Mouse (Mus musculus) hindbrain, postnatal 0 days (tissue): ENCODE measurements around the gene Wdr81. TPM values are rescaled to one million over a fixed set of nuclear protein-coding genes. Genes with fewer than 3 reads are reported as not detected.
A peak's percentile ranks its signal among the peaks of the same experiment; 100 is the strongest.
"Not testable (repeated sequence)": the region's sequence is repeated elsewhere in the genome, so short reads cannot be mapped to it uniquely, and the experiment has no call there.

Experiments
- ATAC-seq: fragments of 200-750 bp; cut with Nextera tagmentation; 2 replicates; pipeline ENCODE4 v1.8.0; 2017; ENCODE audit warnings: mild to moderate bottlenecking, moderate TSS enrichment, moderate library complexity
- DNase-seq: peaks from one replicate; pipeline ENCODE4 v3.0.0-alpha.2; 2015; ENCODE audit warnings: low spot score
- H3K27ac ChIP-seq: fragments of 300-500 bp; sonication (generic); 2 replicates; pipeline ENCODE4 v1.5.1; 2014; ENCODE audit warnings: mild to moderate bottlenecking
- H3K27me3 ChIP-seq: fragments of 300-500 bp; sonication (generic); 2 replicates; pipeline ENCODE4 v1.6.1; 2014; ENCODE audit warnings: low read length, mixed read lengths; ENCODE audit not compliant: insufficient read depth
- H3K36me3 ChIP-seq: fragments of 300-500 bp; sonication (generic); 2 replicates; pipeline ENCODE4 v1.6.1; 2014; ENCODE audit warnings: low read length, mixed read lengths; ENCODE audit not compliant: insufficient read depth
- H3K4me1 ChIP-seq: fragments of 300-500 bp; sonication (generic); 2 replicates; pipeline ENCODE4 v1.6.1; 2014; ENCODE audit warnings: antibody characterized with exemption, low read length, mixed read lengths; ENCODE audit not compliant: insufficient read depth
- H3K4me2 ChIP-seq: fragments of 300-500 bp; sonication (generic); 2 replicates; pipeline ENCODE4 v1.6.1; 2014; ENCODE audit warnings: low read depth, mild to moderate bottlenecking, low read length, moderate library complexity, mixed read lengths
- H3K4me3 ChIP-seq: fragments of 300-500 bp; sonication (generic); 2 replicates; pipeline ENCODE4 v1.5.1; 2014; ENCODE audit warnings: low read length
- H3K9ac ChIP-seq: fragments of 300-500 bp; sonication (generic); replicated peaks from 2 replicates; pipeline ENCODE4 v1.6.1; 2014; ENCODE audit warnings: mild to moderate bottlenecking, low read length, moderate library complexity, mixed read lengths
- H3K9me3 ChIP-seq: fragments of 300-500 bp; sonication (generic); 2 replicates; pipeline ENCODE4 v1.6.1; 2016; ENCODE audit warnings: low read length, mixed read lengths
- CTCF ChIP-seq: IDR thresholded peaks from 2 replicates; pipeline ENCODE4 v1.5.1; 2016; ENCODE audit warnings: antibody characterized with exemption, control low read depth, low read depth
- WGBS: fragments of 180-500 bp; shearing (Covaris S2); extraction: QIAGEN DNeasy Blood & Tissue Kit; methylation state at CpG from one replicate; pipeline ENCODE4 v1.1.7; 2014; 5-methylcytosine and 5-hydroxymethylcytosine counted together
- polyA plus RNA-seq: library from polyadenylated mRNA; unstranded; fragments of >200 nt; fragmentation: Nextera tagmentation; extraction: Ambion mirVana; gene quantifications from 2 replicates; pipeline ENCODE4 v1.2.1, GENCODE M21; 2015
- total RNA-seq: library from RNA; depleted of rRNA; stranded (reverse); fragments of >200 nt; gene quantifications from 2 replicates; pipeline ENCODE4 v1.2.3, GENCODE M21; 2014

Wdr81 gene
- total and polyA plus RNA-seq, 2 experiments from 2014 or later: 4.1 to 20.4 TPM

GRCm38 (mm10) chr11:75456440-75456871 lies 1.9 kb upstream of the Wdr81 start:
- H3K4me2 ChIP-seq: no peak overlapping the region
- H3K27ac ChIP-seq: no peak overlapping the region
- peaks cover 7% of the 10 kb centered on the region; the same call in 1 of the 2 replicates for H3K36me3 ChIP-seq
- ATAC-seq (no peak), DNase-seq (no peak)
- no peak overlapping the region for H3K9ac ChIP-seq
- no peak overlapping the region for H3K4me3 ChIP-seq
- H3K4me1 ChIP-seq: peaks cover 16% of the 10 kb centered on the region; the same call in 1 of the 2 replicates
- 84% methylated on average over 7 of the region's 7 CpGs for WGBS
- TF ChIP-seq CTCF: no peak
- H3K27me3 ChIP-seq: no peaks in the 10 kb centered on the region
- H3K9me3 ChIP-seq: no peaks in the 10 kb centered on the region

- H3K4me3 ChIP-seq, H3K27ac ChIP-seq, H3K9ac ChIP-seq, H3K36me3 ChIP-seq, DNase-seq, ATAC-seq, H3K27me3 ChIP-seq, H3K4me2 ChIP-seq, H3K9me3 ChIP-seq: not testable (repeated sequence)
- peaks cover 16% of the 10 kb centered on the region; the same call in 1 of the 2 replicates for H3K4me1 ChIP-seq
- WGBS: 96% methylated on average over 2 of the region's 2 CpGs
Measured at GRCm38 (mm10) chr11:75455971-75456370, 1.5 kb upstream of the Wdr81 start.

- no peaks in the 10 kb centered on the region for H3K9me3 ChIP-seq
- H3K27me3 ChIP-seq: no peaks in the 10 kb centered on the region
- peaks cover 7% of the 10 kb centered on the region; the same call in 1 of the 2 replicates for H3K36me3 ChIP-seq
- H3K27ac ChIP-seq: peak overlapping the region; percentile 70
- H3K4me1 ChIP-seq: peaks cover 16% of the 10 kb centered on the region; the same call in 1 of the 2 replicates
- DNase-seq (no peak), ATAC-seq (no peak)
- peak overlapping the region; percentile 57 for H3K4me3 ChIP-seq
- WGBS: 77% methylated on average over 10 of the region's 10 CpGs
- no peak for TF ChIP-seq CTCF
- H3K4me2 ChIP-seq: peak overlapping the region; percentile 85
- peak overlapping the region; percentile 58 for H3K9ac ChIP-seq
Measured at GRCm38 (mm10) chr11:75455041-75455736, 672 bp upstream of the Wdr81 start.

GRCm38 (mm10) chr11:75452812-75453557 lies 1.5 kb downstream of the Wdr81 start:
- no peak for TF ChIP-seq CTCF
- H3K4me1 ChIP-seq: peaks cover 10% of the 10 kb centered on the region; the same call in 1 of the 2 replicates
- DNase-seq (no peak), ATAC-seq (no peak)
- H3K4me2 ChIP-seq: 0 out of 2 replicates have a peak overlapping the region, but pooled peaks have one; percentile 85
- no peaks in the 10 kb centered on the region for H3K27me3 ChIP-seq
- WGBS: 92% methylated on average over 31 of the region's 31 CpGs
- no peaks in the 10 kb centered on the region for H3K9me3 ChIP-seq
- H3K9ac ChIP-seq: no peak overlapping the region
- H3K27ac ChIP-seq: no peak overlapping the region
- H3K36me3 ChIP-seq: peaks cover 12% of the 10 kb centered on the region; the same call in 1 of the 2 replicates
- H3K4me3 ChIP-seq: no peak overlapping the region

GRCm38 (mm10) chr11:75452081-75452480 lies 2.4 kb downstream of the Wdr81 start:
- H3K27ac ChIP-seq: no peak overlapping the region
- DNase-seq (no peak), ATAC-seq (no peak)
- no peak overlapping the region for H3K4me3 ChIP-seq
- H3K4me1 ChIP-seq: peaks cover 10% of the 10 kb centered on the region; the same call in 1 of the 2 replicates
- no peak overlapping the region for H3K4me2 ChIP-seq
- no peak overlapping the region for H3K9ac ChIP-seq
- peaks cover 20% of the 10 kb centered on the region; the same call in 1 of the 2 replicates for H3K36me3 ChIP-seq
- no peaks in the 10 kb centered on the region for H3K9me3 ChIP-seq
- no peaks in the 10 kb centered on the region for H3K27me3 ChIP-seq
- WGBS: 93% methylated on average over 8 of the region's 8 CpGs
- no peak for TF ChIP-seq CTCF

GRCm38 (mm10) chr11:75450936-75451335 lies 3.6 kb downstream of the Wdr81 start:
- no peak for TF ChIP-seq CTCF
- H3K9me3 ChIP-seq: no peaks in the 10 kb centered on the region
- H3K9ac ChIP-seq: no peak overlapping the region
- H3K36me3 ChIP-seq: peaks cover 24% of the 10 kb centered on the region; the same call in 1 of the 2 replicates
- DNase-seq (no peak), ATAC-seq (no peak)
- no peak overlapping the region for H3K27ac ChIP-seq
- H3K4me1 ChIP-seq: peaks cover 10% of the 10 kb centered on the region; the same call in 1 of the 2 replicates
- WGBS: 91% methylated on average over 15 of the region's 15 CpGs
- H3K4me3 ChIP-seq: no peak overlapping the region
- H3K27me3 ChIP-seq: no peaks in the 10 kb centered on the region
- no peak overlapping the region for H3K4me2 ChIP-seq
